Mouse (Mus musculus): ENCODE measurements around the gene Gng7. TPM values are rescaled to one million over a fixed set of nuclear protein-coding genes. Genes with fewer than 3 reads are reported as not detected.

The Gng7 gene
- polyA plus RNA-seq, 1 experiment, result not detected

GRCm38 (mm10) chr10:80938831-80939550 lies 75.8 kb downstream of the Gng7 start:
- Histone ChIP-seq H3K27ac (ENCODE audit: insufficient read depth, low read depth, low read length) (0 out of 2 replicates have a peak overlapping the region, but pooled peaks have one; percentile 2), H3K4me1 (ENCODE audit: control insufficient read depth, insufficient read depth, low read length) (peaks cover 45% of the 10 kb centered on the region), H3K4me3 (ENCODE audit: insufficient read depth, low read depth, low read length) (peak overlapping the region; percentile 20)
- TF ChIP-seq CTCF (IDR thresholded peaks at IDR 0.05; ENCODE audit: insufficient read depth, low read depth, low read length) (no peak), POLR2A (IDR thresholded peaks at IDR 0.05; ENCODE audit: insufficient read depth, low read depth, low read length) (0 out of 2 replicates have a peak, but pooled peaks have one; percentile 4)
- WGBS, result 17% methylated on average over 15 of the region's 15 CpGs

DNA sequence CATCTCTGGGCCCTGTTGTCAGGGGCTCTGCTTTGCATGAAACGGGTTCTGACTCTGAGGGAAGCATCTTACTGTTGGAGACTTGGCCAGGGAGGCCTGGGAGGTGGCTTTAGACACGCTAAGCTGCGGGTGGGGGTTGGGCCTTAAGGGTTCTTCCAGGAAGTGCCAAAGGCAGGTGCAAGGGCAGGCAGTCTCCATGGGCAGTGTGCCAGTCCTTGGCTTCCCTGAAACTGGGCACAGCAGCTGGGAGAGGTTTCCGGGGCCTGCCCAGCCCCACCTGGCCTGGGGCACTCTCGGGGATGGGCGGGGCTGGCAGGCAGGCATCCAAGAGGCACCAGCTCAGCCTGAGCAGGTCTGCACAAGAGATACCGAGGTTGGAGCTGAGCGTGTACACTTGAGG lies 77.1 kb downstream of the Gng7 start:
- Histone ChIP-seq H3K4me1 (ENCODE audit: control insufficient read depth, insufficient read depth, low read length) (peaks cover 56% of the 10 kb centered on the region), H3K27ac (ENCODE audit: insufficient read depth, low read depth, low read length) (no peak overlapping the region), H3K4me3 (ENCODE audit: insufficient read depth, low read depth, low read length) (no peak overlapping the region)
- TF ChIP-seq CTCF (IDR thresholded peaks at IDR 0.05; ENCODE audit: insufficient read depth, low read depth, low read length) (no peak), POLR2A (IDR thresholded peaks at IDR 0.05; ENCODE audit: insufficient read depth, low read depth, low read length) (no peak)
- WGBS, result 44% methylated on average over 8 of the region's 8 CpGs

DNA sequence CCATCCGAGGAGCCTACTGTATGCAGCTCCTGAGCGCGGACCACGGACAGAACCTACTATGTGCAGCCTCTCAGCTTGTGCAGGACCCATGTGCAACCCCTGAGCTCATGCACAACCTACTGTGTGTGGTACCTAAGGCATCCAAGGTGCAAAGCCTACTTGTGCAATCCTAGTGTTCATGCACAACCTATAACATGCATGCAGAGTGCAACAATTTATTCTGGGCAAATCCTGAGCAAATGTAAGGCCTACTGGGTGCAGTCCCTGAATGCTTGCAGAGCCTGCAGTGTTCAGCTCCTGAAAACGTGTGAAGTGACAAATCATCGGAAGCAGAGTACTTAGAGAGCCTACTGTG lies 78.0 kb downstream of the Gng7 start:
- 29% methylated on average over 6 of the region's 6 CpGs for WGBS
- peaks cover 65% of the 10 kb centered on the region for H3K4me1 ChIP-seq (ENCODE audit: control insufficient read depth, insufficient read depth, low read length)
- H3K27ac ChIP-seq (ENCODE audit: insufficient read depth, low read depth, low read length), result no peak overlapping the region
- TF ChIP-seq POLR2A (IDR thresholded peaks at IDR 0.05; ENCODE audit: insufficient read depth, low read depth, low read length) (no peak), CTCF (IDR thresholded peaks at IDR 0.05; ENCODE audit: insufficient read depth, low read depth, low read length) (no peak)
- H3K4me3 ChIP-seq (ENCODE audit: insufficient read depth, low read depth, low read length), result no peak overlapping the region

- Histone ChIP-seq H3K4me1 (ENCODE audit: control insufficient read depth, insufficient read depth, low read length) (peaks cover 67% of the 10 kb centered on the region), H3K27ac (ENCODE audit: insufficient read depth, low read depth, low read length) (no peak overlapping the region), H3K4me3 (ENCODE audit: insufficient read depth, low read depth, low read length) (no peak overlapping the region)
- WGBS, result 6% methylated on average over 37 of the region's 37 CpGs
- TF ChIP-seq CTCF (IDR thresholded peaks at IDR 0.05; ENCODE audit: insufficient read depth, low read depth, low read length) (no peak), POLR2A (IDR thresholded peaks at IDR 0.05; ENCODE audit: insufficient read depth, low read depth, low read length) (no peak)
These were observed 78.5 kb downstream of the Gng7 start for GRCm38 (mm10) chr10:80936135-80936809.

- no peak overlapping the region for H3K4me3 ChIP-seq (ENCODE audit: insufficient read depth, low read depth, low read length)
- peaks cover 67% of the 10 kb centered on the region for H3K4me1 ChIP-seq (ENCODE audit: control insufficient read depth, insufficient read depth, low read length)
- no peak overlapping the region for H3K27ac ChIP-seq (ENCODE audit: insufficient read depth, low read depth, low read length)
- TF ChIP-seq POLR2A (IDR thresholded peaks at IDR 0.05; ENCODE audit: insufficient read depth, low read depth, low read length) (no peak), CTCF (IDR thresholded peaks at IDR 0.05; ENCODE audit: insufficient read depth, low read depth, low read length) (no peak)
- WGBS, result 6% methylated on average over 17 of the region's 17 CpGs
These were observed 79.0 kb downstream of the Gng7 start for GRCm38 (mm10) chr10:80935698-80936097.

- H3K4me3 ChIP-seq (ENCODE audit: insufficient read depth, low read depth, low read length), result no peak overlapping the region
- 54% methylated on average over 3 of the region's 3 CpGs for whole genome bisulfite sequencing
- H3K27ac ChIP-seq (ENCODE audit: insufficient read depth, low read depth, low read length), result no peak overlapping the region
- peaks cover 67% of the 10 kb centered on the region for H3K4me1 ChIP-seq (ENCODE audit: control insufficient read depth, insufficient read depth, low read length)
- TF ChIP-seq POLR2A (IDR thresholded peaks at IDR 0.05; ENCODE audit: insufficient read depth, low read depth, low read length) (no peak), CTCF (IDR thresholded peaks at IDR 0.05; ENCODE audit: insufficient read depth, low read depth, low read length) (no peak)
These were observed 79.5 kb downstream of the Gng7 start for GRCm38 (mm10) chr10:80935241-80935640.

DNA sequence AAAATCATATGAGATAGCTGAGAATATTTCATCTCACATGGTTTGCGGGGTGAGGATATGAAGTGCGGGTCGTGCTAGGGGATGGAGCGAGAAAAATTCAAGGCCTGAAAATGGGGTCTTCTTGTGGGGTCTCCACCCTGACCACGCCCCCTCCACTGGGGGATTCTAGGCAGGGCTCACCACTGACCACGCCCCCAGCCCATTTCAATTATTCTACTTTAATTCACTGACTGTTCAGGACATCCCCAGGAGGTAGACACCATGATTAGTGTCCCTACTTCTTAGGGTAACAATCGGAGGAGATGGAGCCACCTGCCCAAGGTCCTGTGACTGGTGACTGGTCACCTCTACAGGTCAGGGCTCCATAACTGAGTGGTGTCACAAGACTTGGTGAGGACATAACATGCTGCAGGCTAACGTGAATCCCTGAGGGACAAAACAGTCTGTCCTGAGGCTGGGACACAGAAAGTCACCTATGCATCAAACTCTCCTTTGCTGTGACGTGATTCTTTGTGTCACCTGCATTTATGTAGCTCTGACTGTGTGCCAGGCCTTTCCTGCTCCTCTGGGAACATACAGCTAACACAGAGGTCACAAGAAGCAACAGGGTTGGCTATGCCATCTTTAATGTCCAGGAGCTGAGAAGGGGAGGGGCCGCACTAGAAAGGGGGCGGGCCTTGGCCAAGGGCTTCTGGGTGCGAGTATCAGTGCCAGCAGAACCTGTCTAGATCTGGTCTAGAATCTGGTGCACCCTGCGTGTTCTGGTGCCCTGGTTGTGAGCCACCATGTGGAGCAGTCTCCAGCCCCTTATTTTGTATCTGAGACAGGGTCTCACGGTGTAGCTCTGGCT lies 80.4 kb downstream of the Gng7 start:
- Histone ChIP-seq H3K4me1 (ENCODE audit: control insufficient read depth, insufficient read depth, low read length) (peaks cover 62% of the 10 kb centered on the region), H3K4me3 (ENCODE audit: insufficient read depth, low read depth, low read length) (no peak overlapping the region), H3K27ac (ENCODE audit: insufficient read depth, low read depth, low read length) (no peak overlapping the region)
- 61% methylated on average over 14 of the region's 14 CpGs for WGBS
- TF ChIP-seq POLR2A (IDR thresholded peaks at IDR 0.05; ENCODE audit: insufficient read depth, low read depth, low read length) (no peak), CTCF (IDR thresholded peaks at IDR 0.05; ENCODE audit: insufficient read depth, low read depth, low read length) (no peak)

DNA sequence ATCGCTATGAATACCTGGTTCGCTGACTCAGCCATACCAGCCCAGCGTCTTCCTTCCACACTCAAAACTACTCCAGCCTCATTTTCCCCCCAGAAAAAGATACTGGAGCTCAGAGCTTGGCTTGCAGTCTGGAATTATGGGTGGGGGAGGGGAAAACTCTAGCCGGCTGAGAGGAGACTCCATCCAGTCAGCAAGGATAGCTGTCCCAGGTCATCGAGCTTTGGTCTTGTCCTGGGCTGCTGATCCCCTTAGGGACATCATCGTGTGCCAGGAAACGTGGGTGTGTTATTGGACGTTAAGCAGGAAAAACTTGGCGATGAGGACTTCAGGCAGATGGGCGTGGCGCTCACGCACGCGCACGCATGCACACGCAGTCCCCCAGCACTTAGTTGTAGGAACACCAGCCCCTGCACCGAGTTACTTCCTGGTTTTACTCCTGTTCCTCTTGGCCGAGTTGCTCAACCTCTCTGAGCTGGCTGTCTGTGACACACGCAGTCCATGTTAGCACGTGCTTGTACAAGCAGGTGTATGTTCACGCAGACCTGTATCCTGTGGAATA lies 81.2 kb downstream of the Gng7 start:
- peaks cover 62% of the 10 kb centered on the region for H3K4me1 ChIP-seq (ENCODE audit: control insufficient read depth, insufficient read depth, low read length)
- TF ChIP-seq POLR2A (IDR thresholded peaks at IDR 0.05; ENCODE audit: insufficient read depth, low read depth, low read length) (no peak), CTCF (IDR thresholded peaks at IDR 0.05; ENCODE audit: insufficient read depth, low read depth, low read length) (no peak)
- H3K4me3 ChIP-seq (ENCODE audit: insufficient read depth, low read depth, low read length), result no peak overlapping the region
- H3K27ac ChIP-seq (ENCODE audit: insufficient read depth, low read depth, low read length), result no peak overlapping the region
- WGBS, result 7% methylated on average over 21 of the region's 21 CpGs

All from olfactory bulb, adult 2 months (tissue).